Mouse (Mus musculus): ENCODE measurements around the gene Dscaml1.
A peak's percentile ranks its signal among the peaks of the same experiment; 100 is the strongest.

Dscaml1 gene

DNA sequence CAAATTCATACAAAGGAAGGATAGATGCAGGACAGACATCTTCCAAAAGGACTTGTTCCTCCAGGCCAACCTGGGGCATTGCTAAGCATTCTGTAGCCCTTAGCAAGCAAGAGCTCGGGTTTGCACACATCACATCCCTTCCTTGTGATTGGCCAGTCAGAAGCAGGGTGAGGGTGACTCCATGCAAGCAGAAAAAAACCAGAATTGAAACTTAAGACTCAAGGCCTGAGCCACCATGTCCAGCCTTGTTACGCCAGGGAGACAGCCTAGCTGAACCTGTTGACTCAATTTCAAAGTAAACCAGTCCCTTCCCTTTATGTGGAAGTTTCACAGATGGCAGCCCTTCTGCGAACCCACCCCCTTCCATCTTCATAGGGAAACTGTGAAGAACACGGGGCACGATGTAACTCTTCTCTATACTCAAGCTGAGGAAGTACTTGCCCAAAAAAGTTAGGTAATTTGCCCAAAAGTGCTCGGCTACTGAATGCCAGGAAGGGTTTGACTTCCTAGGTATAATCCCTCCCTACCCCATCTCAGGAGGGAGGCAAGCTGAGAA lies 218.5 kb downstream of the Dscaml1 start:
- no peak for DNase-seq

DNA sequence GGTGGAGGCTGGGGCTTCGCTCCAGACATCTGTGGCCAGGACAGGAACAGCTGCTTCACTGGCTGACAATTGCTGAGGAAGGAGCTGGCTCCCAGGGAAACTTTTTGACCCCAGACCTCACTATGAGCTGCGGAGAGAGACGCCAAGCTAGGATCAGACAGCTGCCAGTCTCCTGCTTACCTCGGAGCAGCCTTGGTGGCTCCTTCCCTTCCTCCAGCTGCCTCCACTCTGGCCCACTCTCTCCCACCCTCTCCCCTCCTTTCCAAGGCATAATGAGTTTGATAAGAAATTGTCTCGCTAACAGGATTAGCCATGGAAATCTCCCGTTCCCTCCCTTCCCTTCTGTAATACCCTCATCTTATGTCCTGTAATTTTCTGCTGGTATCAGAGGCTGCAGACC lies 219.1 kb downstream of the Dscaml1 start:
- DNase-seq = no peak

GRCm38 (mm10) chr9:45651078-45651809 lies 224.8 kb downstream of the Dscaml1 start:
- DNase-seq = no peak

DNA sequence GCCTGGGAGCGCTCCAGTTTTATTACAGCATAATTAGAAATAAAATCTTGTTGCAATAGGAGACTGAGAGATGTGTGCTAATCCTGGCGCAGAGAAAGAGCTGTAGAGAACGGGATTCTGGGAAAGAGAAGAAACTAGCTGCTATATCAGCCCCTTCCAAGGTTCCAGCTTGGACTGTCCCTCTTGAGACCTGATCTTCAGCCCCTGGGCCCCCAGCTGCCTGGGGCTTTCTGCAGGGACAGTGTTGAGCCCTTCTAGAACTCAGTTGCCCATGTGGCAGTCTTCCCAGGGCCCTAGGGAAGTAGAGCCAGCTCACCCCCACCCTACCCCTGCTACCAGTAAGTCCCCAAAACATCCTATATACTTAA lies 225.4 kb downstream of the Dscaml1 start:
- DNase-seq = no peak

DNA sequence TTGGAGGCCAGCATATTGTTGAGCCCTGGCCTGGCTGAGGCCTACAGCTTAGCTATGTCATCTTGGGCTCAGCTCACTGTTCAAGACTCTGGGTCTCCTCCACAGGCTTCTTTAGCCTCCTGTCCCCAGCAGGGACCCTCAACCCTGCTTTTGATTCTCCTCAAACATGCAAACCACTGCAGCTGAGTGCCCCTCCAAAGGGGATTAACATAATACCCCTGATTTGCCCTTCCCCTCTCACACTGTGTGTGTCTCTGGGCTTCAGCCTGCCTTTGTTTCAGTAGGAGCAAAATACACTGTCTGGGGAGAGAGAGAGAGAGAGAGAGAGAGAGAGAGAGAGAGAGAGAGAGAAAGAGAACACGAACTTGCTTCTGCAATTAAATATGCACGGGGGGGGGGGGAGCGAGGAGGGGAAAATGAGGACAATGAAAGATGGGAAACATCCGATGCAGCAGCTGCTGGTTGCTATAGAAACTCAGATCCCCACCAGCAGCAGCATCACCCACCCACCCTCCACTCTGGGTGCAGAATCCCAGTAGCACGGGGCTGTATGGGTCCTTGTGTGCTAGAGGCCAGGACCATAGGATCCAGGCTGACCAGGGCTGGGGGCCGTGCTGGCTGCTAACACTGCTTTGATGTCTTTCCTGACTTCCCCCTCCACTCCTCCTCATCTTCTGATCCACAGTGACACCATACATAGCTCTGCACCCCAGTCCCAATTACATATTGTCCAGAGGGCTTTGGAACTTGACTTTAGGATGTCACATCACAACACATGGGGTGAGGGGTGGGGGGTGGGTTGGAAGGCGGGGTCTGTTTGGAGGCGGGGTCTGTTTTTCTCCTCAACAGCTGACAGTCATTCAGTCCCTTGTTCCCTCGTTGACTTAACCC lies 231.0 kb downstream of the Dscaml1 start:
- no peak for DNase-seq

GRCm38 (mm10) chr9:45660191-45660590 lies 233.8 kb downstream of the Dscaml1 start:
- no peak for DNase-seq

GRCm38 (mm10) chr9:45662471-45662870 lies 236.0 kb downstream of the Dscaml1 start:
- no peak for DNase-seq

DNA sequence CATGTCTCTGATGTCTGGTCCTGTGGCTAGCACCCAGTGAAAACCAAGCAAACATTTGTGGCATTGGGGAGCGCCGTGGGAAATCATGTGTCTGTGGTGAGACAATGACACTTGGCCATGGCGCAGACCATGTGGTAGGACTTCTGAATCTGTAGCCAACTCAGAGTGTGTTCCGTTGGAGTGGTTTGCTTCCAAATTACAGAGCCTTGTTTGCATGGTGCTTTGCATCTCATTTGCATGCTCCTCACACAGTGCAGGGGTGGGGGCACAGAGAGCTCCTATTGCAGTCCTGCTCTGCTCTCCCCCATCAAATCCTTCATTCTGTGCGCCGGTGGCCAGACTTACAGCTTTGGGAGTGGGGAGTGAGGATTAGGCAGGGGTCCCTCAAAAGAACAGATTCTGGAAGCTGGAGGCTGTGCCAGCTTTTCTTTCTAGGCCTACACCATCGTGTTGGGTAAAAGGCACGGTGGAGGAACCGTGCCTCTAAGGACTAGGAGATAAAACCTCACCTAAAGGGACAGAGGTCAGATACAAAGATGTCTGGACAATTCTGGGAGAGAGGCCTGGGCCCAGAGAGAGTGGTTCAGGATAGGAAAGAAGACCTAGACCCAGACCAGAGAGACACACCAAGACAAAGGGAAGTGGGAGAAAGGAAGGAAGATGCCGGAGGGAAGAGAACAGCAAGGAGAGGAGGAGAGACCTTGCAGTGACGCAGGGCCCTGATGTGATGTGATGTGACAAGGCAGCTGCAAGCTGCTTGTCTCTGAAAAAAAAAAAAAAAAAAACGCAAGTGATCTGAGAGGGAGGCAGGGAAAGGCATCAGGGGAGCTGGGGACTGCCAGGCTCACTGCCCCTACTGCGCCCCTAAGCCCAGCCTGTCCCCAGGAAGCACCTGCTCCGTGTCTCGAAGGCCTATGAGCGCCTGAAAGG lies 237.2 kb downstream of the Dscaml1 start:
- DNase-seq = no peak

GRCm38 (mm10) chr9:45664326-45664725 lies 237.9 kb downstream of the Dscaml1 start:
- DNase-seq = no peak

DNA sequence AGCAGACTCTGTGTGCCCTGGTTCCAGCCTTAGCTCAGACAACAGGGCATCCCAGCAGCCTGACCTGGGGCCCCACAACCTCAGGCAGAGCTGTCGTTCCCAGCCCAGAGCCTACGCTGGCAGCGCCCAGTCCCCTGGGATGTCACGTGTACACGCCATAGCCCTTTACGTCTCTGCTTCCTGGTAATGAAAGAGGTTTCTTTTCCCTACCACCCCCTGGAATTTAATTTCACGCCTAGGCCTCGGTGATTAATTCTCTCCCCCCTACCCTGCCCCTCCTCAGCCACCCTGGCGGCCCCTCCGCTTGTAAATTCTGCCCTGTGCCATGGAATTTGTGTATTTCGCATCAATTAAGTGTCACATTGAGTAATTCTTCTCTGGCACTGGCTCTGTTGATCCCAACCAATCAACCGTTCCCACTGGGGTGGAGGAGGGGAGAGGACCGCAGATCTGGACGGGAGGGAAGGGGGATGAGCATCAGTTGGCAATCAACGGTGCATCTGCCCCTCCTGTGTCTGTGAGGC lies 238.5 kb downstream of the Dscaml1 start:
- no peak for DNase-seq

DNA sequence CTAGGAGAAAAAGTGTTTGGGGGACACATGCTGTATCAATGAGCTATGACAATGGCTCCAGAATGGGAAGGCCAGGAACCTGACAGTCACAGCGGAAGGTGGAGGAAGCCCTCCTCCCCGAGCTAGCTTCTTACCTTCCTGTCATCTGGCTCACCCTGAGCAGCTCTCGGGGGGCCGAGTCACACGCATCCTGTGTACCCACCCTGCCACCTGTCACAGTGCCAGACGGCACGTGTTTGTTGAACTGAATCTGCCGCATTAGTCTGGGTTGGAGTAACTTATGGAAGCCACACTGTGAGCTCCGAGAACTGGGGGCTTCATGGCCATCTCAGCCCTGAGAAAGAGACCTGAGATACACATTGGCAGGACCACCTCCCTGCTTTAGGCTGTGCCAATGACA lies 249.5 kb downstream of the Dscaml1 start:
- peak; percentile 38 for DNase-seq

DNA sequence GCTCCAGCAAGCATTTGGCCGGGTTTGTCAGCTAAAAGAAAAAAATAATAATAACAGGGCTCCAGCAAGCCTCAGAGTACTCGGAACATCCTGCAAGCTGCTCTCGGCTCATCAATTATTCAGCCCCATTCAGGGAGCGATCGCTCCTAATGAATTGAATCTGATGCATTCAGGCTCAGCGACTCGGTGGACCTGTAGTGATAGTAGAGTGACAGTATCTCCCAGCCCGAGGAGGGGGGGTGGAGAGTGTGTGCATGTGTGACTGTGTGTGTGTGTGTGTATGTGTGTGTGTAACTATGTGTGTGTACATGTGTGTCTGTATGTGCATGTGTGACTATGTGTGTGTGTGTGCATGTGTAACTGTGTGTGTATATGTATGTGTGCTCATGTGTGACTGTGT lies 250.2 kb downstream of the Dscaml1 start:
- no peak for DNase-seq

- peak; percentile 13 for DNase-seq
Measured at GRCm38 (mm10) chr9:45677236-45677781, 250.9 kb downstream of the Dscaml1 start.

DNA sequence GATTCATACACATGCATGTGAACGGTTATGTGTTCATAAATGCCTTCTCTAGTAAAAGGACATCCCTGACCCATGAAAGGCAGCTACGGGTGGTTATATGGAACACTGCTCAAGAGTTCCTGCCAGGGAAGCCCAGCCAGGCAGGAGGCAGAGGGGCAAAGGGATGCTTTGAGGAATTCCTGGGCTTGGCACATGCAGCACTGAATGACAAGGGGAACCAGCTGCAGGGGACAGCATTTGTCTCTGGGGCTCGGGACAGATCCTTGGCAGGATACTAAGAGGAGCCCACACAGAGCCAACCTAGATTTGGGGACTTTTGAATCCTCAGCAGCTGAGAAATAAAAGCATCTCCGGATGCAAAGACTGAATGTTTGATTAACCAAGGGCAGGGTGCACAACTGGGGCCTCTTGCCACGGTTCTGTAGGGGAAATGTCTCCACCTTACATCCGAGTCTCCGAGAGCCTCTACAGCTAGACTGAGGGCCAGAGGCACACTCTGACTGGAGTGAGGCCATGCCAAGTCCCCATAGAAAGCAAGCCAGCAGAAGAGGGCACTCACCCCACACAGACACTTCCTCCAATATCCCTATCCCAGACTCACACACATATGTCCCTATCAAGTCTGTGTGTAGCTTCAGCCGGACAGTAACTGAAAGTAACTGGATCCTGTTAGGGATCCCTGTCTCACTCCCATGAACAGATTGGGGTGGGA lies 251.7 kb downstream of the Dscaml1 start:
- DNase-seq = no peak

DNA sequence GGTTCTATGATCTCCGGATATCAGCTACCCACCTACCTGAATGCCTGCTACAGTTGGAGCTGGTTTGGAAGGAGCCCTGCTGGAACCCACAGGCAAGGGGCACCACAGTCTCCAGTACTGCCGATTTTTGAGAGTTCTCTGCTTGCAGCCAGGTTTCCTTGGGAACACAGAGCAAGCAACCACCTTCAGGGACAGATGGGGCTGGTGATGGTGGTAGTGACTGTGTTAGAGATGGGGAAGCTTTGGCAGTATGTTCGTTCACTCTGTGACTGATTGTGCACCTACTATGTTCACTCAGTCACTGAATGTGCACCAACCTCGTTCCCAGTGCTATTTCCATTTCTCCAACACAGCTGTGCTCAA lies 252.2 kb downstream of the Dscaml1 start:
- DNase-seq = no peak

DNA sequence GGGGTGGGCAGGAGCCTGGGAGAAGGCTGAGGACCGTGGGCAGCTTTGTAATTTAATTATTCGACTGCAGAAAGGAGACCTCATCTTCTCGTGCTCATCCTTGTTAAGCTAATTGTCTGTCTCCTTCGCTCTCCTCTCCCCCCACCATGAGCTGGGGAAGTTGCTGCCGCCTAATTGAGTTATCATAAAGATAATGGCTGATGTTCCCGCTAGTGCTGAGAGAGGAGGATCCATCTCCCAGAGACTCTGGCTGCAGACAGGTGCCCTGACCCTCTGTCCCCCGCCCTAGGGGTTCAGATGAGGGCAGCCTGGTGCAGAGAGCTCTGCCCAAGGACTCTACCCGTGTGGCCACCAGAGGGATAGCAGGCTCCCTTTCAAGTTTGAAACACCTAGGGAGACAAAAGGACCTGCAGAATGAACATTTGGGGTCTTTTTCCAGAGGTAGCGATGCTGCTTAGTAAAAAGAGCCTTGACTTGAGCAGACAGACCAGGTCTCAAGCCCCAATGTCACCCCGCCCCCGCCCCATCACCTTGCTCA lies 256.1 kb downstream of the Dscaml1 start:
- no peak for DNase-seq

DNA sequence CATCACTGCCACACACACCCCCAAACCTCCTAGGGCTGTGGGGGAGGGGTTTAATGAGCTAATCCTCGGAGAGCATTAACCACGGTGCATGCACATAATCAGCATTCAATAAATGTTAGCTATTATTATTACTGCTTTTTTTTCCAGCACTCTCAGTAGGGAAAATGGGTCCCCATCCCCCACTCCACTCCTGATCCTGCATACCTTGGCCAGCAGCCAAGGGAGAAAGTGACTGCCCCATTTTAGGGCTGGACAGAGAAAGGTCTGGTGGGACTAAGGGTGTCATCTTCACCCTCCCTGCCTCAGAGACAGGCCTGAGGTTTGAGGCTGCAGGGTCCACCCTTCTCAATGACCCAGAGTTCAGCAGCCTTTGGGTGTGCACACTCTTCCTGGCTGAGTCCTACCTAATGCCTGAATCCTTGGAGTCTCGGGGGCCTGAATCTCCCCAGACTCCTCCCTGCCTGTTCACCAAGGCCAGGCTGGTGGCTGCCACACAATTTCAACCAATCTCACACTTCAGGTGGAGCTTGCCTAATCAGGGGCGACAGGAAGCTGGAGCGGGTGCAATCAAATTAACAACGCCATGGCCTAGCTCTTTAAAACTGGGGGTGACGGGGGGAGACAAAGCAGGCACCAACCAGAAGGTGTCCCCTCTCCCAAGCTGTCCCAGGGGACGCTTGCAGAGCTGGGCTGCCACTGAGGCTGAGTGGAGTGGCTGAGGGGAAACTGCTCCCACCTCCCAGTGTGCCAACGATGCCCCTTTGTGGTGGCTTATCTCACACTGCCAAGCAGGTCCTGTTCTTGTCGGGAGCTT lies 267.2 kb downstream of the Dscaml1 start:
- DNase-seq = no peak

- no peak for DNase-seq
Measured at GRCm38 (mm10) chr9:45694256-45694655, 267.8 kb downstream of the Dscaml1 start.

GRCm38 (mm10) chr9:45699171-45699570 lies 272.7 kb downstream of the Dscaml1 start:
- DNase-seq = no peak

DNA sequence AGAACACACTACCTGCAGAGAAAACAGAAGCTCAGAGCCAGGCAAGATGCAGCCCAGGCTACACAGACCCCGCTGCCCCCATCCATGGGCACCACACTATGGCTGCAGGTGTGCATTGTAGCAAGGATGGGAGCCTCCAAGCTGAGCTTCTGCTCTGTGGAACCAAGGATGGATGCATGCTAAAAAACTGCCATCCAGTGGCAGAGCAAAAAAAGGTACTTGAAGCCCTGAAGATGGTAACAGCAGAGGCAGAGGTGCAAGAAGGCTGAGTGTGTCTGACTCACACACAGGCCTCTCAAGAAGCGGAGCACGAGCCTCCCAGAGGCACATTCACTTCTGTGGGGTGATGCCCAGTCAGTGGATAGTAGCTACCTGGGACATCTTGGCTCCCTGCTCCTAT lies 276.8 kb downstream of the Dscaml1 start:
- DNase-seq = no peak

Measured in thymus, postnatal 14 days (tissue).